Mouse (Mus musculus) megakaryocyte, embryonic 14.5 days (primary cell): Measurements from ENCODE around the gene Ablim1.

Experiments
- FLI1 ChIP-seq: IDR thresholded peaks from 2 replicates; pipeline ENCODE4 v1.6.1; 2012; ENCODE audit warnings: low read length, inconsistent platforms, mixed read lengths
- GATA1 ChIP-seq: IDR thresholded peaks from 3 replicates; pipeline ENCODE4 v1.6.1; 2012; ENCODE audit warnings: mixed read lengths, low read length, inconsistent platforms, borderline replicate concordance

GRCm38 (mm10) chr19:57014808-57015207 is 299.9 kb downstream of the Ablim1 start:
- TF ChIP-seq FLI1 (no peak), GATA1 (no peak)
